19 mouse cellular contexts compared by ENCODE assay signal in genomic region chr17:17485789-17486188, GRCm38 (mm10).
"Had no signal": no experiment of that assay in that cellular context is flagged by ENCODE, and none has a peak within 500 bp of the region (broad histone marks: within the 10 kb centered on the region; RNA-seq: fewer than 3 reads in every experiment).

No protein-coding gene starts in this region.

- H3K27me3 ChIP-seq: intestine, embryonic 15.5 days; limb, embryonic 15.5 days; liver, embryonic 12.5 days; liver, embryonic 15.5 days; lung, embryonic 15.5 days; neural tube, embryonic 13.5 days had no signal

- ATAC-seq: intestine, embryonic 15.5 days; liver, embryonic 12.5 days had no signal

- H3K4me2 ChIP-seq: intestine, embryonic 15.5 days; limb, embryonic 15.5 days; liver, embryonic 12.5 days; liver, embryonic 15.5 days; lung, embryonic 15.5 days; neural tube, embryonic 13.5 days had no signal

- H3K36me3 ChIP-seq: intestine, embryonic 15.5 days; limb, embryonic 15.5 days; liver, embryonic 12.5 days; liver, embryonic 15.5 days; lung, embryonic 15.5 days; neural tube, embryonic 13.5 days had no signal

- H3K4me3 ChIP-seq: intestine, embryonic 15.5 days; limb, embryonic 15.5 days; liver, embryonic 12.5 days; liver, embryonic 15.5 days; lung, embryonic 15.5 days; neural tube, embryonic 13.5 days had no signal

- H3K27ac ChIP-seq: intestine, embryonic 15.5 days; limb, embryonic 15.5 days; liver, embryonic 12.5 days; liver, embryonic 15.5 days; lung, embryonic 15.5 days; neural tube, embryonic 13.5 days had no signal

- H3K9me3 ChIP-seq: intestine, embryonic 15.5 days; limb, embryonic 15.5 days; liver, embryonic 12.5 days; liver, embryonic 15.5 days; lung, embryonic 15.5 days; neural tube, embryonic 13.5 days had no signal

- H3K9ac ChIP-seq: intestine, embryonic 15.5 days; limb, embryonic 15.5 days; liver, embryonic 12.5 days; liver, embryonic 15.5 days; lung, embryonic 15.5 days; neural tube, embryonic 13.5 days had no signal

- H3K4me1 ChIP-seq: intestine, embryonic 15.5 days; liver, embryonic 12.5 days; liver, embryonic 15.5 days; lung, embryonic 15.5 days; neural tube, embryonic 13.5 days had no signal

- DNase-seq: kidney, adult 11 months; kidney, adult 9 months; kidney, postnatal 10 days; kidney, postnatal 36 days; left cerebral cortex, postnatal 4 days; lung, adult 18-20 months; lung, postnatal 10 days; lung, postnatal 4 days; midbrain, embryonic 14.5 days; right cerebral cortex, adult 18-20 months; right cerebral cortex, postnatal 14 days; right cerebral cortex, postnatal 4 days; thymus, postnatal 25 days had no signal
